Mouse (Mus musculus) limb, embryonic 15.5 days (tissue): ENCODE results near the gene Mfsd12. TPM values are rescaled to one million over a fixed set of nuclear protein-coding genes. Genes with fewer than 3 reads are reported as not detected.

Experiments used
- ATAC-seq: fragments of 200-750 bp; cut with Nextera tagmentation; 2 replicates; pipeline ENCODE4 v1.8.0; 2017; ENCODE audit warnings: low read depth, moderate TSS enrichment; ENCODE audit not compliant: insufficient number of reproducible peaks, low FRiP score, low TSS enrichment
- H3K27ac ChIP-seq: fragments of 300-500 bp; sonication (generic); 2 replicates; pipeline ENCODE4 v1.5.1; 2015; ENCODE audit warnings: moderate library complexity, mild to moderate bottlenecking, inconsistent platforms
- H3K27me3 ChIP-seq: fragments of 300-500 bp; sonication (generic); 2 replicates; pipeline ENCODE4 v1.6.1; 2015; ENCODE audit warnings: inconsistent platforms
- H3K36me3 ChIP-seq: fragments of 300-500 bp; sonication (generic); 2 replicates; pipeline ENCODE4 v1.6.1; 2015; ENCODE audit warnings: inconsistent platforms
- H3K4me1 ChIP-seq: fragments of 300-500 bp; sonication (generic); 2 replicates; pipeline ENCODE4 v1.6.1; 2015; ENCODE audit warnings: inconsistent platforms
- H3K4me2 ChIP-seq: fragments of 300-500 bp; sonication (generic); 2 replicates; pipeline ENCODE4 v1.6.1; 2015; ENCODE audit warnings: mild to moderate bottlenecking, inconsistent platforms
- H3K4me3 ChIP-seq: fragments of 300-500 bp; sonication (generic); 2 replicates; pipeline ENCODE4 v1.5.1; 2015; ENCODE audit warnings: mild to moderate bottlenecking, inconsistent platforms
- H3K9ac ChIP-seq: fragments of 300-500 bp; sonication (generic); 2 replicates; pipeline ENCODE4 v1.6.1; 2015; ENCODE audit warnings: inconsistent platforms
- H3K9me3 ChIP-seq: fragments of 300-500 bp; sonication (generic); 2 replicates; pipeline ENCODE4 v1.6.1; 2016; ENCODE audit warnings: inconsistent platforms
- WGBS: fragments of 180-500 bp; shearing (Covaris S2); methylation state at CpG from one replicate; pipeline ENCODE4 v1.1.7; 2015; 5-methylcytosine and 5-hydroxymethylcytosine counted together
- polyA plus RNA-seq: library from polyadenylated mRNA; unstranded; fragments of >200 nt; fragmentation: Nextera tagmentation; extraction: Ambion mirVana; gene quantifications from 2 replicates; pipeline ENCODE4 v1.2.1, GENCODE M21; 2015

Gene Mfsd12
- polyA plus RNA-seq, 1 experiment from 2014 or later = 13.3 TPM

GRCm38 (mm10) chr10:81400371-81401204 lies 43.3 kb downstream of the Mfsd12 start:
- Histone ChIP-seq H3K27me3 (no peaks in the 10 kb centered on the region), H3K4me2 (no peak overlapping the region), H3K4me3 (no peak overlapping the region), H3K36me3 (peaks cover 71% of the 10 kb centered on the region), H3K9me3 (no peaks in the 10 kb centered on the region), H3K27ac (peak overlapping the region; percentile 93; the same call in 1 of the 2 replicates), H3K4me1 (peaks cover 67% of the 10 kb centered on the region), H3K9ac (no peak overlapping the region)
- ATAC-seq = no peak
- WGBS = 56% methylated on average over 22 of the region's 22 CpGs

GRCm38 (mm10) chr10:81401205-81401520 lies 43.9 kb downstream of the Mfsd12 start:
- 28% methylated on average over 10 of the region's 10 CpGs for WGBS
- Histone ChIP-seq H3K27ac (peak overlapping the region; percentile 93), H3K4me1 (peaks cover 66% of the 10 kb centered on the region), H3K36me3 (peaks cover 77% of the 10 kb centered on the region), H3K4me2 (no peak overlapping the region), H3K27me3 (no peaks in the 10 kb centered on the region), H3K4me3 (no peak overlapping the region), H3K9me3 (no peaks in the 10 kb centered on the region), H3K9ac (no peak overlapping the region)
- no peak for ATAC-seq

- WGBS = 7% methylated on average over 18 of the region's 18 CpGs
- Histone ChIP-seq H3K9me3 (no peaks in the 10 kb centered on the region), H3K27me3 (no peaks in the 10 kb centered on the region), H3K4me1 (peaks cover 66% of the 10 kb centered on the region), H3K27ac (peak overlapping the region; percentile 93), H3K9ac (0 out of 2 replicates have a peak overlapping the region, but pooled peaks have one; percentile 10), H3K4me3 (peak overlapping the region; percentile 5; the same call in 1 of the 2 replicates), H3K4me2 (peak overlapping the region; percentile 30), H3K36me3 (peaks cover 80% of the 10 kb centered on the region)
- ATAC-seq = peak; percentile 90
Measured at GRCm38 (mm10) chr10:81401521-81402226, 44.4 kb downstream of the Mfsd12 start.

GRCm38 (mm10) chr10:81402227-81402765 lies 45.0 kb downstream of the Mfsd12 start:
- peak overlapping the region; percentile 93 for H3K27ac ChIP-seq
- H3K4me1 ChIP-seq = peaks cover 70% of the 10 kb centered on the region
- H3K9ac ChIP-seq = 0 out of 2 replicates have a peak overlapping the region, but pooled peaks have one; percentile 10
- H3K36me3 ChIP-seq = peaks cover 81% of the 10 kb centered on the region
- H3K9me3 ChIP-seq = no peaks in the 10 kb centered on the region
- H3K27me3 ChIP-seq = no peaks in the 10 kb centered on the region
- H3K4me2 ChIP-seq = peak overlapping the region; percentile 30
- H3K4me3 ChIP-seq = peak overlapping the region; percentile 5; the same call in 1 of the 2 replicates
- ATAC-seq = no peak
- WGBS = 16% methylated on average over 7 of the region's 7 CpGs

GRCm38 (mm10) chr10:81403511-81403910 lies 46.2 kb downstream of the Mfsd12 start:
- Histone ChIP-seq H3K27ac (peak overlapping the region; percentile 93), H3K9me3 (no peaks in the 10 kb centered on the region), H3K4me2 (no peak overlapping the region), H3K9ac (0 out of 2 replicates have a peak overlapping the region, but pooled peaks have one; percentile 17), H3K4me3 (no peak overlapping the region), H3K36me3 (peaks cover 81% of the 10 kb centered on the region), H3K4me1 (peaks cover 75% of the 10 kb centered on the region), H3K27me3 (no peaks in the 10 kb centered on the region; the same call in 1 of the 2 replicates)
- 59% methylated on average over 10 of the region's 10 CpGs for WGBS
- ATAC-seq = no peak

GRCm38 (mm10) chr10:81404082-81404481 lies 46.8 kb downstream of the Mfsd12 start:
- H3K9ac ChIP-seq = no peak overlapping the region
- ATAC-seq = no peak
- H3K27ac ChIP-seq = no peak overlapping the region
- peaks cover 82% of the 10 kb centered on the region for H3K36me3 ChIP-seq
- no peaks in the 10 kb centered on the region for H3K9me3 ChIP-seq
- H3K27me3 ChIP-seq = no peaks in the 10 kb centered on the region; the same call in 1 of the 2 replicates
- H3K4me3 ChIP-seq = no peak overlapping the region
- 21% methylated on average over 9 of the region's 9 CpGs for WGBS
- peaks cover 81% of the 10 kb centered on the region for H3K4me1 ChIP-seq
- no peak overlapping the region for H3K4me2 ChIP-seq

- peaks cover 75% of the 10 kb centered on the region for H3K36me3 ChIP-seq
- ATAC-seq = no peak
- H3K4me2 ChIP-seq = no peak overlapping the region
- H3K27me3 ChIP-seq = no peaks in the 10 kb centered on the region; the same call in 1 of the 2 replicates
- H3K9ac ChIP-seq = no peak overlapping the region
- H3K9me3 ChIP-seq = no peaks in the 10 kb centered on the region
- H3K4me1 ChIP-seq = peaks cover 87% of the 10 kb centered on the region
- H3K4me3 ChIP-seq = no peak overlapping the region
- peak overlapping the region; percentile 62; the same call in 1 of the 2 replicates for H3K27ac ChIP-seq
- 54% methylated on average over 18 of the region's 18 CpGs for WGBS
Measured at GRCm38 (mm10) chr10:81404720-81405119, 47.4 kb downstream of the Mfsd12 start.

- H3K9me3 ChIP-seq = no peaks in the 10 kb centered on the region
- H3K27me3 ChIP-seq = no peaks in the 10 kb centered on the region; the same call in 1 of the 2 replicates
- peaks cover 90% of the 10 kb centered on the region for H3K4me1 ChIP-seq
- H3K27ac ChIP-seq = no peak overlapping the region
- H3K4me2 ChIP-seq = no peak overlapping the region
- 50% methylated on average over 13 of the region's 13 CpGs for WGBS
- peaks cover 70% of the 10 kb centered on the region for H3K36me3 ChIP-seq
- no peak overlapping the region for H3K4me3 ChIP-seq
- no peak overlapping the region for H3K9ac ChIP-seq
- ATAC-seq = no peak
Measured at GRCm38 (mm10) chr10:81405588-81406201, 48.4 kb downstream of the Mfsd12 start.

- 30% methylated on average over 24 of the region's 24 CpGs for WGBS
- Histone ChIP-seq H3K9ac (0 out of 2 replicates have a peak overlapping the region, but pooled peaks have one; percentile 5), H3K4me2 (peak overlapping the region; percentile 30), H3K9me3 (no peaks in the 10 kb centered on the region), H3K27me3 (no peaks in the 10 kb centered on the region; the same call in 1 of the 2 replicates), H3K4me1 (peaks cover 91% of the 10 kb centered on the region), H3K27ac (no peak overlapping the region), H3K36me3 (peaks cover 69% of the 10 kb centered on the region), H3K4me3 (peak overlapping the region; percentile 9; the same call in 1 of the 2 replicates)
- ATAC-seq = no peak
Measured at GRCm38 (mm10) chr10:81406504-81407440, 49.5 kb downstream of the Mfsd12 start.

- Histone ChIP-seq H3K4me1 (peaks cover 91% of the 10 kb centered on the region), H3K4me3 (peak overlapping the region; percentile 9; the same call in 1 of the 2 replicates), H3K27me3 (no peaks in the 10 kb centered on the region; the same call in 1 of the 2 replicates), H3K9ac (no peak overlapping the region), H3K9me3 (no peaks in the 10 kb centered on the region), H3K27ac (peak overlapping the region; percentile 93), H3K4me2 (peak overlapping the region; percentile 30; the same call in 1 of the 2 replicates), H3K36me3 (peaks cover 74% of the 10 kb centered on the region)
- peak; percentile 7; the same call in 1 of the 2 replicates for ATAC-seq
- 21% methylated on average over 31 of the region's 31 CpGs for WGBS
Measured at GRCm38 (mm10) chr10:81407539-81408423, 50.5 kb downstream of the Mfsd12 start.
